Mouse (Mus musculus) left cerebral cortex, postnatal 36 days (tissue): ENCODE measurements around the gene Wfdc16. TPM values are rescaled to one million over a fixed set of nuclear protein-coding genes. Genes with fewer than 3 reads are reported as not detected.
A peak's percentile ranks its signal among the peaks of the same experiment; 100 is the strongest.
"Not testable (repeated sequence)": the region's sequence is repeated elsewhere in the genome, so short reads cannot be mapped to it uniquely, and the experiment has no call there.

Experiments used
- DNase-seq, 2 experiments: peaks; one replicate each; pipeline ENCODE4 v3.0.0; 2021 to 2022; ENCODE audit warnings: low spot score in 2 of 2, mixed read lengths in 1 of 2
- intact Hi-C: fragments of 180-260 bp; cut with DNase I; formaldehyde crosslinking; loops from one replicate; pipeline ENCODE4 v1.15.1; 2025
- total RNA-seq, 2 experiments: library from RNA; stranded (reverse); gene quantifications; 2 replicates each; pipeline ENCODE4 v1.2.3; 2021

The Wfdc16 gene
- total RNA-seq, 2 experiments from 2014 or later, result not detected

- no peak for DNase-seq
- intact Hi-C loops, result no loop called here
Observed at GRCm38 (mm10) chr2:164604411-164604810, 34.2 kb downstream of the Wfdc16 start.

DNA sequence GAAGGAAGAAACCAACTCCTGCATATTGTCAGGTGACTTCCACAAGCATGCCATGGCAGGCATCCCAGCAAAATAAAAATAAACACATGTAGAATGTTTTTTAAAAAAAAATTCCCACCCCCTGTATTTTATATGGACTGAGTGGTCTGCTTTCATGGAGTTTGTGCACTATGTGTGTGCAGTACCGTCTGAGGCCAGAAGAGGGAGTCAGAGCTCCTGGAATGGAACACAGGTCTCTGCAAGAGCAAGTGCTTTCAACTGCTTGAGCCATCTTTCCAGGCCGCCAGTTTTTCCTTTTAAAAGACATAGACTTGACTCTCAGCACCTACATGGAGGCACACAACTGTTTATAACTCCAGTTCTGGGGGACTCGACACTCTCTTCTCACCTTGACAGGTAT is 35.1 kb downstream of the Wfdc16 start:
- intact Hi-C loops, result no loop called here
- DNase-seq, result no peak

GRCm38 (mm10) chr2:164600179-164600578 is 38.4 kb downstream of the Wfdc16 start:
- no peak for DNase-seq
- intact Hi-C loops, result no loop called here

DNA sequence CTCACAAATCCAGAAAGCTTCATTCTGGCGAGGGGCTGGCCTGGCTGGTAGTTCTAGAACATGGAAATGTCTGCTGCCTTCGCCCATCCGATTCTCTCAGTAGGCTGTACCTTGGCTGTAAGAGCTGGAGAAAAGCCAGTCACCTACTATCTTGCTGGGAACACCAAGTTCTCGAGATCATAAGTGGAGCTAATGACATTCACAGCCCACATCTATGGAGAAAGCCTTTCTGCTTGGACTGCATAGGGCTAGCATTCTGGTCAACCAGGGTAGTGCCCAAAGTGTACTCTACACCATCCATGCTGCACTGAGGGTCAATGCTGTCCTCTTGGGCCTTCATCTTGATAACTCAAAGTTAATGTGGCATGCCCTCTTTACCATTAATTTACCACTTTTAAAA is 45.1 kb downstream of the Wfdc16 start, which contains the start of gene Eppin:
Eppin (minus strand) TSS at position 101 of the 400 bp plus-strand sequence.
- DNase-seq, result no peak
- intact Hi-C loops, result no loop called here

DNA sequence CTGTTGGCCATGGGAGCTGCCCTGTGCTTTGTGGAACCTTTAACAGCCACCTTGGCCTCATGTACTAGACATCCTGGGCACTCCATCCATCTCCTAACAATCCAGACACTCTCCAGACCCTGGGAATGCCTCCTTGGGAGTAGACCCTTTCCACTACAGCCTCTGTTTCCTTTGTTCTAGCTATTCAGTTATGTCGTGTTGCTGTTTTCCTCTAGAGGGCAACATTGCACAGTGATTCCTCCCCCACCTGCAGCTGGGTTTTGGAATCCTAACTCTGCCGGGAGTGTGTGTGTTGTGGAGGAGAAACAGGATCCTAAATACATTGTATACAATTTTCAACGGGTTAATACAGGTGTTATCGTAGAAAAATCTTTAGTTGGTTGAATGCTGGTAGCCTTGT is 46.6 kb downstream of the Wfdc16 start:
- intact Hi-C loops, result loop anchor here (1.0 kb wide), 1 partner anchor 134 kb away; no protein-coding TSS in a partner anchor
- peak in 1 of 2 experiments; percentile 8 for DNase-seq

DNA sequence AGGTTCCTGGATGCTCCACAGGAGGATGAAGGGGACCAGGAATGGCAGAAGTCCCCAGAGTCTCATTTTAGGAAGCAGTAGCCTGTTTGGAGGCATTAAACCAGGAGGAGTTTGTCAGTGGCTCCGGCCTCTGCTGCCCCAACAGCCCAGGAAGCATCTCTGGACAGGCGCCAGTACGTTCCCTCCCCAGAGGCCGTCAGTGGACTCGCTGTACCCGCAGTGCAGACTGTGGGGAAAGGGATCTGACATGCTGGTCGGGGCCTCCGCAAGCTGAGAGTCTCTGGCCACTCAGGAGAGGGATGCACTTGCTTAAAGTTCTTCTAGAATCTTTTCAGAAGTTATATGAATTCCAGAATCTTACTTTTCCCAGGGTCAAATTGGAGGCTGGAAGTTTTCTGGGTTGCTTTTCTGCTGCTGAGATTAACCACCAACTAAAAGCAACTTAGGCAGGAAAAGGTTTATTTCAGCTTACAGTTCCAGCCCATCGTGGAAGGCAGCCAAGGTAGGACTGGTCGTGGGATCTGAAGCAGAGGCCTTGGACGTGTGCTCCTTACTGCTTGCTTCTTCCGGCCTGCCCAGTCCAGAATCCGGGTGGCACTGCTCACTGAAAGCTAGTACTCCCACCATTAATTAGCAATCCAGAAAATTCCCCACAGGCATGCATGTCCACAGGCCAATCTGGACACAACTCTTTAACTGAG is 53.4 kb downstream of the Wfdc16 start, which contains the start of gene Wfdc6a:
Wfdc6a (minus strand) TSS at position 423 of the 701 bp plus-strand sequence.
- DNase-seq, intact Hi-C loops: not testable (repeated sequence)

Other genes starting within 250 kb of the Wfdc16 start
- 1 to 10 TPM; 1.0 to 1.5 TPM for gene Slpi, start 249.7 kb downstream of the Wfdc16 start, total RNA-seq
- under 1 TPM; 0.30 to 0.34 TPM for gene Rbpjl, start 235.7 kb downstream of the Wfdc16 start, total RNA-seq
- 10 to 100 TPM; 11.4 to 13.0 TPM for gene Matn4, start 233.6 kb downstream of the Wfdc16 start, total RNA-seq
- gene Sdc4, start 194.9 kb downstream of the Wfdc16 start, total RNA-seq, result 10 to 100 TPM; 98.5 TPM
- gene Sys1, start 181.8 kb downstream of the Wfdc16 start, total RNA-seq, result 10 to 100 TPM; 34.7 to 40.4 TPM
- gene Gm20458, start 177.8 kb downstream of the Wfdc16 start, total RNA-seq, result 10 to 100 TPM in 1 of 2 experiments, 1 to 10 TPM in 1; 8.1 to 14.9 TPM
- gene Trp53tg5, start 165.1 kb downstream of the Wfdc16 start, total RNA-seq, result not detected
- 100 to 1,000 TPM; 112 to 126 TPM for gene Dbndd2, start 152.7 kb downstream of the Wfdc16 start, total RNA-seq
- gene Pigt, start 141.3 kb downstream of the Wfdc16 start, total RNA-seq, result 10 to 100 TPM; 88.7 to 98.5 TPM
- gene Wfdc2, start 76.4 kb downstream of the Wfdc16 start, total RNA-seq, result not detected
- not detected for gene Spint3, start 65.3 kb downstream of the Wfdc16 start, total RNA-seq
- gene Wfdc6a, start 53.3 kb downstream of the Wfdc16 start, total RNA-seq, result not detected
- not detected for gene Eppin, start 45.2 kb downstream of the Wfdc16 start, total RNA-seq
- not detected for gene Wfdc6b, start 25.3 kb downstream of the Wfdc16 start, total RNA-seq
- not detected for gene Wfdc8, start 25.2 kb downstream of the Wfdc16 start, total RNA-seq
- gene Wfdc10, start 17.2 kb upstream of the Wfdc16 start, total RNA-seq, result not detected
- not detected for gene Wfdc9, start 17.8 kb upstream of the Wfdc16 start, total RNA-seq
- not detected for gene Wfdc11, start 35.3 kb upstream of the Wfdc16 start, total RNA-seq
- not detected for gene Wfdc13, start 46.3 kb upstream of the Wfdc16 start, total RNA-seq
- gene Spint4, start 59.7 kb upstream of the Wfdc16 start, total RNA-seq, result not detected
- not detected for gene Spint5, start 76.5 kb upstream of the Wfdc16 start, total RNA-seq
- gene Wfdc3, start 107.1 kb upstream of the Wfdc16 start, total RNA-seq, result 1 to 10 TPM; 1.2 to 2.4 TPM
- 10 to 100 TPM; 33.5 to 37.8 TPM for gene Dnttip1, start 107.2 kb upstream of the Wfdc16 start, total RNA-seq
- 1 to 10 TPM in 1 of 2 experiments, under 1 TPM in 1; 0.57 to 1.3 TPM for gene Ube2c, start 131.1 kb upstream of the Wfdc16 start, total RNA-seq
- gene Tnnc2, start 141.2 kb upstream of the Wfdc16 start, total RNA-seq, result under 1 TPM in 1 of 2 experiments, not detected in 1; 0.96 TPM
- gene Snx21, start 147.0 kb upstream of the Wfdc16 start, total RNA-seq, result 10 to 100 TPM; 54.9 to 59.5 TPM
- 10 to 100 TPM; 25.5 to 27.6 TPM for gene Acot8, start 166.1 kb upstream of the Wfdc16 start, total RNA-seq
- gene Zswim3, start 166.3 kb upstream of the Wfdc16 start, total RNA-seq, result 1 to 10 TPM; 8.2 to 8.3 TPM
- gene Zswim1, start 183.9 kb upstream of the Wfdc16 start, total RNA-seq, result 10 to 100 TPM; 22.0 to 22.8 TPM
- 1 to 10 TPM in 1 of 2 experiments, not detected in 1; 1.7 TPM for gene Spata25, start 189.7 kb upstream of the Wfdc16 start, total RNA-seq
- gene Ctsa, start 194.1 kb upstream of the Wfdc16 start, total RNA-seq, result 100 to 1,000 TPM; 104 to 105 TPM
- 1 to 10 TPM; 3.8 to 5.3 TPM for gene Neurl2, start 194.7 kb upstream of the Wfdc16 start, total RNA-seq
- 10 to 100 TPM; 81.9 to 86.4 TPM for gene Pltp, start 218.9 kb upstream of the Wfdc16 start, total RNA-seq
- 10 to 100 TPM; 42.8 to 46.7 TPM for gene Pcif1, start 240.5 kb upstream of the Wfdc16 start, total RNA-seq